Mouse (Mus musculus) hindbrain, embryonic 16.5 days (tissue): ENCODE results near the gene Comtd1. TPM values are rescaled to one million over a fixed set of nuclear protein-coding genes. Genes with fewer than 3 reads are reported as not detected.

Experiments used
- ATAC-seq: fragments of 200-750 bp; cut with Nextera tagmentation; 2 replicates; pipeline ENCODE4 v1.8.0; 2017; ENCODE audit warnings: moderate TSS enrichment, moderate library complexity
- H3K27ac ChIP-seq: fragments of 300-500 bp; sonication (generic); 2 replicates; pipeline ENCODE4 v1.5.1; 2014; ENCODE audit warnings: low read depth, mild to moderate bottlenecking, control low read depth, low read length, moderate library complexity
- H3K27me3 ChIP-seq: fragments of 300-500 bp; sonication (generic); replicated peaks from 2 replicates; pipeline ENCODE4 v1.6.1; 2014; ENCODE audit warnings: low read length; ENCODE audit not compliant: control insufficient read depth, insufficient read depth
- H3K36me3 ChIP-seq: fragments of 300-500 bp; sonication (generic); 2 replicates; pipeline ENCODE4 v1.6.1; 2014; ENCODE audit warnings: mild to moderate bottlenecking, low read length, moderate library complexity, mixed read lengths; ENCODE audit not compliant: control insufficient read depth, insufficient read depth
- H3K4me1 ChIP-seq: fragments of 300-500 bp; sonication (generic); 2 replicates; pipeline ENCODE4 v1.6.1; 2014; ENCODE audit warnings: low read depth, low read length; ENCODE audit not compliant: control insufficient read depth, insufficient read depth
- H3K4me2 ChIP-seq: fragments of 300-500 bp; sonication (generic); 2 replicates; pipeline ENCODE4 v1.6.1; 2014; ENCODE audit warnings: mild to moderate bottlenecking, low read length, control low read depth, moderate library complexity
- H3K4me3 ChIP-seq: fragments of 300-500 bp; sonication (generic); 2 replicates; pipeline ENCODE4 v1.5.1; 2014; ENCODE audit warnings: mild to moderate bottlenecking, low read length, control low read depth, moderate library complexity
- H3K9ac ChIP-seq: fragments of 300-500 bp; sonication (generic); 2 replicates; pipeline ENCODE4 v1.6.1; 2014; ENCODE audit warnings: low read depth, mild to moderate bottlenecking, control low read depth, low read length, moderate library complexity
- H3K9me3 ChIP-seq: fragments of 300-500 bp; sonication (generic); 2 replicates; pipeline ENCODE4 v1.6.1; 2014; ENCODE audit warnings: mild to moderate bottlenecking, low read length, moderate library complexity; ENCODE audit not compliant: control insufficient read depth
- WGBS: fragments of 180-500 bp; shearing (Covaris S2); extraction: QIAGEN DNeasy Blood & Tissue Kit; methylation state at CpG from one replicate; pipeline ENCODE4 v1.1.7; 2014; 5-methylcytosine and 5-hydroxymethylcytosine counted together
- polyA plus RNA-seq: library from polyadenylated mRNA; unstranded; fragments of >200 nt; fragmentation: Nextera tagmentation; extraction: Ambion mirVana; gene quantifications from 2 replicates; pipeline ENCODE4 v1.2.1, GENCODE M21; 2015

Comtd1 gene
- polyA plus RNA-seq, 1 experiment from 2014 or later = 68.9 TPM

DNA sequence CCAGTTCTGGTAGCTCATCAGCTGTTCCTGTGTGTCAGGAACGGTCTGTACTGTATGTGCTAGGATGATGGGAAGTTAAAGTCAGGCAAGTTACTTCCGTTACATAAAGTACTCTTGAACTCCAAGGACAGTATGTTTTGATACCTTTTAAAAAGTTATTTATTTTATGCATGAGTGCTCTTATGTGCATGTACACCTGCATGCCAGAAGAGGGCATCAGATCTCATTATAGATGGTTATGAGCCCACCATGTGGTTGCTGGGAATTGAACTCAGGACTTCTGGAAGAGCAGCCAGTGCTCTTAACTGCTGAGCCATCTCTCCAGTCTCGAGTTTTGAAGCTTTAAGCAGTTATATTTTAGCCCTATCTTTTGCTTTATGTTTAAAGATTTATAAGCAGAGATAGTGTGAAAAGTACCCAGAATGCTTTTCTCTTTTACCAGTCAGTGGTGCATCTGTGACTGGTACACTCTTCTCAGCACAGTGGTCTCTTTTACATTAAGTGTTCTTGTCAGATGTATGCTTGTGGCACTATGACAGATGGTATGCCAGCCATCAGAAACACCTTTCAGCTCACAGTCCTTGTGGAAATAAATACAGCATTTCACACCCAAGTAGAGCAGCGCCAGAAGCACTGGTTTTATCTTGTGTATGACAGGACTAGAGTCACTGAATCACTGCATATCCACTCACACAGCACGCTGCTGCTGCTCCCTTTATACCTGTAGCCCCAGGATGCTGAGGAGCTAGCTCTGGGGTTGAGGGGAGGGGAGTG is 6.8 kb downstream of the Comtd1 start:
- Histone ChIP-seq H3K9me3 (no peaks in the 10 kb centered on the region), H3K4me2 (no peak overlapping the region), H3K27me3 (no peaks in the 10 kb centered on the region), H3K36me3 (peaks cover 40% of the 10 kb centered on the region), H3K9ac (no peak overlapping the region), H3K4me3 (no peak overlapping the region), H3K27ac (no peak overlapping the region), H3K4me1 (peaks cover 4% of the 10 kb centered on the region)
- WGBS = 93% methylated on average over 5 of the region's 5 CpGs
- ATAC-seq = no peak

DNA sequence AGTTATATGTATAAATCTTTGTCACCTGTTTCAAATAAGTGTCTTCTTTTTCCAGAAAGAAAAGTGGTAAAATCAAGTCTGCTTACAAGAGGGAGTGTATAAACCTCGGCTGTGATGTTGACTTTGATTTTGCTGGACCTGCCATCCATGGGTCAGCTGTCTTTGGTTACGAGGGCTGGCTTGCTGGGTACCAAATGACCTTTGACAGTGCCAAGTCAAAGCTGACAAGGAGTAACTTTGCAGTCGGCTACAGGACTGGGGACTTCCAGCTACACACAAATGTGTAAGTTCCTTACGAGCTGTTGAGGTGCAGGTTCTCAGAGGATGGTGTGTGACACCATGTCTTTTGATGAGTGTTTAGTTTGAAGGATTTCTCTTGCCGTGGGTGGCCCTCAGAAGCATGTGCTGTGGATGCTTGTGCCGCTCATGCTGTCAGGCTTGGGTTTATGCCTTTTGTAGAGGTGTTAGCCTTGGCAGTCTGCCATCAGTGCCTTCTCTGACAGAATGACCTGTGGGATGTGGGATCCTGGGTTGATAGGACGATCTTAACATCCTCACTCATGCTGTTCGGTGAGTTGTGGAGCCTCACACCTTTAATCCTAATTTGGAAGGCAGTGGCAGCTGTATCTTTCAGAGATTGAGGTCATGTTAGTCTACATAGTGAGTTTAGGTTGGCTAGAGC is 10.3 kb downstream of the Comtd1 start:
- Histone ChIP-seq H3K4me3 (no peak overlapping the region), H3K9ac (no peak overlapping the region), H3K4me1 (peaks cover 6% of the 10 kb centered on the region), H3K4me2 (no peak overlapping the region), H3K27me3 (no peaks in the 10 kb centered on the region), H3K36me3 (peaks cover 49% of the 10 kb centered on the region), H3K27ac (no peak overlapping the region), H3K9me3 (no peaks in the 10 kb centered on the region)
- WGBS = 77% methylated on average over 8 of the region's 8 CpGs
- no peak for ATAC-seq

DNA sequence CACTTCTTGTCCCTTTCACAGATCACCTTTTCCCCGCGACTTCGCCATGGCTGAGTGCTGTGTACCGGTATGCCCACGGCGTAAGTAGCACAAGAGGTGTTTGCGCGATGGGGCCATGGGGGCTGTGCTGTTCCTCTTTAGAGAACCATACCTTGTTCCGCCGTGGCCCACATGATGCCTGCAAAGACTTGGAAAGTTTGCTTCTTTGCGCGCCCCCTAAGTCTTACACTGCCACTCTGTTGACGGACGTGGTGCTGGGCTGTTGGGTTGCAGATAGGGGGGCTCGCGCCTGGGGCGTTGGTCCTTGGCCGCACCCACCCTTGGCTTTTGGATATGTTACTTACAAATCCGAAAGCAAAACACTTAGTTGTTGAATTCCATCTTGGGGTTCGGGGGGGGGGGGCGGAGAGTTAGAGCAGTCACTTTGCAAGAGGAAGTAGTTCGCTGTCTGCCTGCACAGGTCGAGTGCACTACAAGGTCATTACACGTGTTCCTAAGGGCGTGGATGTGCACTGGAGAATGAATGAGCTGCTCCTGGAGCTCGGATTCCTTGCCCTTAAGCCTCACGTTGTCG is 16.9 kb downstream of the Comtd1 start:
- Histone ChIP-seq H3K4me1 (peaks cover 24% of the 10 kb centered on the region), H3K4me3 (peak overlapping the region; percentile 98), H3K36me3 (peaks cover 13% of the 10 kb centered on the region; the same call in 1 of the 2 replicates), H3K9ac (peak overlapping the region; percentile 81), H3K4me2 (peak overlapping the region; percentile 92), H3K27ac (peak overlapping the region; percentile 89), H3K9me3 (no peaks in the 10 kb centered on the region), H3K27me3 (no peaks in the 10 kb centered on the region)
- 1% methylated on average over 28 of the region's 28 CpGs for WGBS
- no peak; the same call in 1 of the 2 replicates for ATAC-seq

DNA sequence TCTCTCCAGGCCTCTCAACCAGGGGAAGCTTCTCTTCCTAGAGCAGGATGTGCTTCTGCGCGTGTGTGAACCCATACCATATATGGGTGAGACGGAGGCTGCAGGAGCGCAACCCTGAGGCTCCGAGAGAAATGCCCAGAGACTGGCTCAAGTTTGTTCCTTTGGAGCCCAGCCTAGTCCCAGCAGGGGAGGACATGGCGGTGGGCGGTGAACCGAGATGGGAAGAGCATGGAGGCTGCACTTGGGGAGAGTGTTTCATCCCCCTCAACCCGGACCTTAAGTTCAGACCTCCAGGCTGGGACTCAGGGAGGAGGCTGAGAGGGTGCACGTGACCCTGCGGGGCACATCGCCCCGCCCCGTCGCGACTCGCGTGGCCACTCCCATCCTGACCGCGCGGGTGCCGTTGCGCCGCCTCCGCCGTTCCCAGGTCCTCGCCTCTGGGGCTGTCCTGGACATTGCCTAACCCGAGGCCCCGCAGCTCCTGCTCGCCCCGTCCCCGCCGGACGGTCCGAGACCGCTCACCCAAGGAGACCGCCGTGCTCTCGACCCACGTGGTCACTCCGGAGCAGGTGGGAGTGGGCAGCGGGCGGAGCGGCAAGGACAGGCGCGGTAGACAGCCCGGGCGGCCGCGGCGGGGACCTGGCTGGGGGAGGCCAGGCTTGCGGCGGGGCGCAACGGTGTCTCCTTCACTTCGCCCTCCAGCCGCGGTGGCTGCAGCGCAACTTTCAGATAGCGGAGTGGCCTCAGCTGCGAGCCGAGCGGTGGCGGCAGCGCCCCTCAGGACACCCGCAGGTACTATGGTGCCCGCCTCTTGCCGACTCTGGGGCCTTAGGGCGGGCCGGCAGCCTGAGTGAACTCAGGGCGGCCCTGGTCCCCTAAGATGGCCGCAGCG is 17.7 kb downstream of the Comtd1 start:
- Histone ChIP-seq H3K4me3 (peak overlapping the region; percentile 98), H3K27ac (peak overlapping the region; percentile 89), H3K4me1 (peaks cover 24% of the 10 kb centered on the region), H3K9ac (peak overlapping the region; percentile 81), H3K9me3 (no peaks in the 10 kb centered on the region), H3K4me2 (peak overlapping the region; percentile 92), H3K36me3 (0 out of 2 replicates have a peak, but pooled peaks cover 9% of the 10 kb centered on the region), H3K27me3 (no peaks in the 10 kb centered on the region)
- ATAC-seq = peak; percentile 99
- under 1% methylated on average over 44 of the region's 73 CpGs for WGBS

DNA sequence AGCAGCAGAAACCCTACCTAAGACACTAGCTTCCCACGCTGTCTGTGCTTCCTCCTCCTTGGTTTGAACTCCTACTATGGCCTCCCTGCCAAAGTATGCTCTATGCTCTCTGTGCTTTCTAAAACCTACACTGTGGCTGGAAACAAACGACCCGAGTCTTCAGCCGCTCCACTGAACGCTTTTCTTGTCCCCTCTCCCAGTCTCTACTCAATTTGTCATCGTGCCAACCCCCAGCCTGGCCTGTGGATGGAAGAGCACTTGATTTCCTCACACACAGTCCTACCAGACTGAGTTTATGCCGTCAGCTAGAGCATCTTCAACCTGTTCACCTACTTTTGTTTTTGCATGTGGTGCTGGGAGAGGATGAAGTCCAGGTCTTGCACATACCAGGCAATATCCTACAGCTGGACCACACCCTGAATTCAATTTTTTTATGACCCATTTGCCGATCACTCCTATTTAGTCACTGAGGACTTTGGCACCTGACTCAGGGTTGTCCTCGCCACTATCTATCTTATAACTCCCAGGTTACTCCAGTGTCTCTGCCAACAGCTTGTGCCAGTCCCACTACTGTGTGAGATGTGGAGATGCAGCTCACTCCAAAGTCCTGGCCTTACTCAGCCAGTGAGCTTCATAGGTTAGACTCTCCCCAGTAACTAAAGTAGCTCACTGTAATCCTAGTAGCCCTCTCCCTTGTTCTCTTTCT is 22.8 kb downstream of the Comtd1 start:
- Histone ChIP-seq H3K4me1 (peaks cover 4% of the 10 kb centered on the region), H3K27me3 (no peaks in the 10 kb centered on the region), H3K36me3 (no peaks in the 10 kb centered on the region), H3K9me3 (no peaks in the 10 kb centered on the region), H3K9ac (no peak overlapping the region), H3K4me3 (no peak overlapping the region), H3K4me2 (no peak overlapping the region), H3K27ac (no peak overlapping the region)
- ATAC-seq = no peak
- 70% methylated on average over 9 of the region's 9 CpGs for WGBS

DNA sequence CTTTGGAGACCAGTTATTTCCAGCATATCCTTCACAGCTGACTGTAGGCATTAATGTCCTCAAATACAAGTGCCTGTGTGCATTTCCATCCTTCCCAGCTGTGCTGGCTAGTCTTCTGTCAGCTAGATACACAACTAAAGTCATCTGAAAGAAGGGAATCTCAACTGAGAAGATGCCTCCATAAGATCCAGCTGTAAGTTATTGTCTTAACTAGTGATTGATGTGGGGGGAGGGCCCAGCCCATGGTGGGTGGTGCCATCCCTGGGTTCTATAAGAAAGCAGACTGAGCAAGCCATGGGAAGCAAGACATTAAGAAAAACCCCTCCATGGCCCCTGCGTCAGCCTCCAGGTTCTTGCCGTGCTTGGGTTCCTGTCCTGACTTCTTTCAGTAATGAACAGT is 23.8 kb downstream of the Comtd1 start, which contains the start of gene Vdac2:
TSS of gene Vdac2 (plus strand) at position 301 of the 400 bp plus-strand sequence.
- H3K27ac ChIP-seq = no peak within 1 kb of the TSS

DNA sequence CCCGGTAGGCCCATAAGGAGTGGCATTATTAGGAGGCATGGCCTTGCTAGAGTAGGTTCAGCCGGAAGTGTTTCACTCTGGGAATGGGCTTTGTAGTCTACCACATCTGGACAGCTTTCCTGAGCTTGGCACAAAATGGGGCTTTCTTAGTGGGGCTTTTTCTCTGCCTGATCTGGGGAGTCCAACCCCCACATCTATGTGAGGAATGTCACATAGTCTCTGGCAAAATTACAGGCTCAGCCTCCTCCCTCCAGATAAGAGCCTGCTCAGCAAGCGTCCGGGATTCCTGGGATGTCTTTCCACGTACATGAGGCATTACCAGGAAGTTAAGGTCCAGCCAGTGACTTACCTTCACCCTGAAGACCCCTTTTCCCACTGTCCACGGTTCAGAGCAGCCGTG is 24.9 kb downstream of the Comtd1 start:
- 82% methylated on average over 7 of the region's 7 CpGs for WGBS
- H3K4me3 ChIP-seq = no peak overlapping the region
- H3K27me3 ChIP-seq = no peaks in the 10 kb centered on the region
- H3K9ac ChIP-seq = no peak overlapping the region
- H3K4me2 ChIP-seq = no peak overlapping the region
- ATAC-seq = no peak
- no peak overlapping the region for H3K27ac ChIP-seq
- H3K9me3 ChIP-seq = no peaks in the 10 kb centered on the region
- no peaks in the 10 kb centered on the region for H3K4me1 ChIP-seq
- H3K36me3 ChIP-seq = no peaks in the 10 kb centered on the region

More for the DNA sequence above, 23.8 kb downstream of the Comtd1 start, which contains the start of gene Vdac2:
- WGBS = 68% methylated on average over 2 of the region's 2 CpGs
- Histone ChIP-seq H3K27me3 (no peaks in the 10 kb centered on the region), H3K4me2 (no peak within 1 kb of the TSS), H3K9me3 (no peaks in the 10 kb centered on the region), H3K4me1 (no peaks in the 10 kb centered on the region), H3K36me3 (no peaks in the 10 kb centered on the region), H3K9ac (no peak within 1 kb of the TSS), H3K4me3 (no peak within 1 kb of the TSS)
- ATAC-seq = no peak

DNA sequence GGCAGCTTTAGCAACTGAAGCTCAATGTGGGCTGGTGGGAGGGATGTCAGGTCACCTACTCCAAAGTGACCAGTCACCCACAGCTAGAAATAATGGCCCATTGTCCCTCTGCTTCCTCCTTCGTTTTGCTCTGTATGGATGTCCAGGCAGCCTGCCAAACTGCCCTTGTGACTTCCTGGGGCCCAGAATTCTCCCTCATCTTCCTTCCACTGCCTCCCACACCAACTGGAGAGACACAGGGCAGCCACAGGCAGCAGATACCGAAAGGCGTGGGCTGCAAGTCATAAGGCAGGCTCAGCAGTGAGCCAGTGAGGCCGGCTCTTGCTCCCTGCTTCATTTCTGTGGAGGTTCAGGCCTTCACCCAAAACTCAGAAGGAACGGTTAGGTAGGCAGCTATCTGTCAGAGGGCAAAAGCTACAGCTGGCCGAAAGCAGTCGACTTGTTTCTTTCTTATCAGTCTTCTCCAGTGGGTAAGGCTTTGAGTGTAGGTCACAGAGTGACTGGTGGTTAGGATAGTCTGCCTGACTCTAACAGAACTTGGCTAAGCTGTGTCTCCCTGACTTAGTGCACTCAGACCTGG is 25.9 kb downstream of the Comtd1 start:
- WGBS = 50% methylated on average over 7 of the region's 7 CpGs
- no peak overlapping the region for H3K4me3 ChIP-seq

More for the DNA sequence above, 25.9 kb downstream of the Comtd1 start:
- H3K27ac ChIP-seq = peak overlapping the region; percentile 37; the same call in 1 of the 2 replicates
- H3K9ac ChIP-seq = no peak overlapping the region
- H3K9me3 ChIP-seq = no peaks in the 10 kb centered on the region
- ATAC-seq = peak; percentile 60
- H3K4me2 ChIP-seq = no peak overlapping the region
- no peaks in the 10 kb centered on the region for H3K36me3 ChIP-seq
- H3K4me1 ChIP-seq = no peaks in the 10 kb centered on the region
- H3K27me3 ChIP-seq = no peaks in the 10 kb centered on the region
